Mouse (Mus musculus) monocyte, adult 59 days (primary cell): ENCODE data around the gene Teddm1b. TPM values are rescaled to one million over a fixed set of nuclear protein-coding genes. Genes with fewer than 3 reads are reported as not detected.

Experiments used
- total RNA-seq, 2 experiments: library from RNA; stranded (reverse); gene quantifications; one replicate each; pipeline ENCODE4 v1.2.4; 2023

The Teddm1b gene
- total RNA-seq = under 1 TPM in 1 of 2 experiments, not detected in 1; 0.18 TPM

DNA sequence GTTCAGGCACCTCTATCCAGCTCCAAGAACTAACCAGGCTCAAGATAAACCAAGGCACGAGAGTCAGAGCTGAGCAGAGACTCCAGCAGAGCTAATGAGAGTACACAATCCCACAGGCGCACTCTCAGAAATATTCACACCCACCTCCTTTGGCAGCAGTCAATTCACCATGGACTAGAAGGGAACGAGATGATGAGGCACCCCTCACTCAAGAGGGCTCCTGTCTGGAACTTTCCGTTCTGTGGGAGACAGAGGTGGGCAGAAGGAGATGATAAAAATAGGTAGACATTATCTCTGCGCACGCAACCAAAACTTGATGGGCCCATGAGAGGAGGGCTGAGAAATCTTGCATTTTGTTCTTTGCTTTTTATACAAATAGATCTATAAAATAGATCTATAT is at the start of gene Teddm1b:
Gene Teddm1b (plus strand): TSS at position 301 of the 400 bp plus-strand sequence.

DNA sequence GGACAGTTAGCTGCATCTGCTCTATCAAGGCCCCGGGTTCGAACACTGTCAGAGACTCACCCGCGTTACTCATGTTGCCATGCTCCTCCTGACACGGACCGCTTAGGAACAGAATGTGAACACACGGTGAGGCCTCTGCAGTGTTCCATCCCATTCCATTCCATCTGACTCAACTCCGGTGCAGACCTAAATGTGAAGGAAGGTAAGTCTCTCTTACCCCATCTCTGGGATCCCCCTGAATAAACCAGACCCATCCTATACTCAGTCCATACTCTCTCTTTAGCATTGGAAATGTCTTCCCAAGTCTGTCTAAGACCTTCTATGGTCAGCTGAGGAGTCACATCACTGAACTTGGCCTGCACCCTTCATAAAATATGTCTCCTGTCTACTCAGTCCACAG is 30.1 kb upstream of the Teddm1b start, which contains the start of gene Rgsl1:
Gene Rgsl1 (minus strand): TSS at position 101 of the 400 bp plus-strand sequence.

DNA sequence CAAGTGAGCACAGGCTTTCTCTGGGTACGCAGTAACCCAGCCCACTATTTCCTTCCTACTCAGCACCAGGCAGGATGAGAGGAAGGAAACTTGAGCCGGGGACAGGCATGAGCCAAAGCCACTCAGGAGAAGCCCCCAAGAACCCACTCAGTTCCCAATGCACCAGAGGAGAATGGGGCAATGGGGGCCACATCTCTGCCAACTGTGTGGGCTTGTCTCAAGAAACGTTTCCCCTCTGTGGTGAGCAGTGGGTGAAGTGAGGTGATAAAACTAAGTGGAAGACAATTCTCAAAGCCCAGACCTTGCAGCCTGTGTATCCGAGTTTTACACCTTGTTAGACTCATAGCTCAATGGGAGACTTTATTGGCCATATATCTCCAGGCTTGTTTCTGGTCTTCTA is 17.3 kb downstream of the Teddm1b start, which contains the start of gene Teddm1a:
Gene Teddm1a (plus strand): TSS at position 301 of the 400 bp plus-strand sequence.

DNA sequence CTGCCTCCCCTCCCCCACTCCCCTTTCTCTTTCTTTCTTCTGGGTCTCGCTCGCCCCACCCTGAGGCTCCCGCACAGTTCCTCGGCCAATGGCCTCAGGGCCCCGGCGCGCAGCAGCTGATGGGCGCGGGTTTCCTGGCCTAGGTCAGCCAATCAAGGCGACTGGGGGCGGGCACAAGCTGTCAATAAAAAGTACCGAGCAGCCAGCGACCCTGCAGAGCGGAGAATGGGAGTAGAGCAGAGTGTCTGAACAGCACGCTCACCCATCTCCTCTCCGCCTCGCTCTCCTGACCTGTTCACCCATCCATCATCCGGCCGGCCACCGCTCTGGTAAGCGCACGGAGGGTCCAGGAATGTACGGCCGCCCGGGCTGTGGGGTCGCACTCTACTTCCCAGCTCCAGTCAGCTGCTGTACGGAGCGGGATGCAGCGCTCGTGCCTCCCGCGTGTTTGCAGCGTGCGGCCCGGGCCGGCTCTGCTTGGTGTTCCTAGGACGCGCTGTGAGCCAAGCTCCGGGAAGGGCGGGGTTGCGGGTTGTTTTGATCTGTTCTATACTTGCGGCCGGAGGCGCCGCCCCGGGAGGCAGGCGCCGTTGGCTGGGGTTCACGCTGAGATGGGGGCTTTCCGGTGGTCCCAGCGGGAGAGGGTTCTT is 25.7 kb downstream of the Teddm1b start, which contains the start of the genes Glul and Teddm2:
Gene Glul (plus strand): TSS at position 214 of the 650 bp plus-strand sequence.
Gene Teddm2 (minus strand): TSS at position 498 of the 650 bp plus-strand sequence.

Other genes with a start within 250 kb of the Teddm1b start
- gene Rgs8, start 221.3 kb upstream of the Teddm1b start, total RNA-seq = not detected
- not detected for gene Rgs16, start 134.0 kb upstream of the Teddm1b start, total RNA-seq
- gene Rnasel, start 124.9 kb upstream of the Teddm1b start, total RNA-seq = 10 to 100 TPM; 40.0 to 45.5 TPM
- gene Rgsl1, start 30.2 kb upstream of the Teddm1b start, total RNA-seq = not detected
- not detected for gene Teddm1a, start 17.4 kb downstream of the Teddm1b start, total RNA-seq
- 100 to 1,000 TPM; 411 to 441 TPM for gene Glul, start 25.6 kb downstream of the Teddm1b start, total RNA-seq
- under 1 TPM; 0.33 to 0.55 TPM for gene Teddm2, start 25.9 kb downstream of the Teddm1b start, total RNA-seq